Mouse (Mus musculus): Measurements from ENCODE around the gene Trim46.

Gene Trim46

GRCm38 (mm10) chr3:89232614-89233013, 13.5 kb downstream of the Trim46 start:
- DNase-seq (ENCODE audit: low read depth, low spot score), result no peak
- Histone ChIP-seq H3K36me3 (ENCODE audit: control insufficient read depth, insufficient read depth, low read length, poor library complexity, severe bottlenecking) (no peaks in the 10 kb centered on the region; the same call in 1 of the 2 replicates), H3K27me3 (ENCODE audit: control insufficient read depth, insufficient read depth, low read length, poor library complexity, severe bottlenecking) (no peaks in the 10 kb centered on the region)

DNA sequence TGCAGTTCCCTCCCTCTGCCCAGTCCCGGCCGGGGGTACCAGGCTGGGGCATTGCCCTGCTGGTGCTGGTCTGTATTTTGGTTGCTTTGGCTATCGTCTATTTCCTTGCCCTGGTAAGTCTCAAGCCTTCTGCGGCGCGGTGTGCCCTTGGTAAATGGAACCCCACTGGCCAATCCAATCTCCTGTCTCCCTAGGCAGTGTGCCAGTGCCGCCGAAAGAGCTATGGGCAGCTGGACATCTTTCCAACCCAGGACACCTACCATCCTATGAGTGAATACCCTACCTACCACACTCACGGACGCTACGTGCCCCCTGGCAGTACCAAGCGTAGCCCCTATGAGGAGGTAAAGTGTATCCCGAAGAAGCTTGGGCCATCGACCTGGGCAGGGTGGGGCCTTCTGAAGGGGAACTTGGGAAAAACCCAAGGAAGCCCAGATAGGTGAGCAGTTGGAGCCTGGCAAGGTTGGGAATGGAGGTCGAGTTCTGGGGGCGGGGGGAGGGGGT, 14.3 kb downstream of the Trim46 start:
- no peak for DNase-seq (ENCODE audit: low read depth, low spot score)
- no peaks in the 10 kb centered on the region; the same call in 1 of the 2 replicates for H3K36me3 ChIP-seq (ENCODE audit: control insufficient read depth, insufficient read depth, low read length, poor library complexity, severe bottlenecking)
- no peaks in the 10 kb centered on the region for H3K27me3 ChIP-seq (ENCODE audit: control insufficient read depth, insufficient read depth, low read length, poor library complexity, severe bottlenecking)

DNA sequence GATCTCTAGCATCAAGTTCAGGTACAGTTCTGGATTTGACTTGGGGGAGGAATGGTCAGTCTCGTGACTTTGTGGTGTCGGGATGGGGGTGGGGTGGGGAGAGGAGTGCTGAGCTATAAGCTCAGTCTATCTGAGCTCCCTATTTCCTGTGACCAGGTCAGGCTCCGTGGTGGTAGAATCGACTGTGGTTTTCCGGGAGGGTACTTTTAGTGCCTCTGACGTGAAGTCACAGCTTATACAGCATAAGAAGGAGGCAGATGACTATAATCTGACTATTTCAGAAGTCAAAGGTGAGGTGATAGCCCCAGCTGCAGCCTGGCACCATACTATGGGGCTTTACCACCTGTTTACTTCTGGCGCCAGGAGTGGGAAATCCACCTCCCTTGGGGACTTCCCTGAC, 14.8 kb downstream of the Trim46 start:
- Histone ChIP-seq H3K27me3 (ENCODE audit: control insufficient read depth, insufficient read depth, low read length, poor library complexity, severe bottlenecking) (no peaks in the 10 kb centered on the region), H3K36me3 (ENCODE audit: control insufficient read depth, insufficient read depth, low read length, poor library complexity, severe bottlenecking) (no peaks in the 10 kb centered on the region; the same call in 1 of the 2 replicates)
- peak; percentile 65 for DNase-seq (ENCODE audit: low read depth, low spot score)

GRCm38 (mm10) chr3:89230561-89230960, 15.5 kb downstream of the Trim46 start:
- H3K27me3 ChIP-seq (ENCODE audit: control insufficient read depth, insufficient read depth, low read length, poor library complexity, severe bottlenecking), result no peaks in the 10 kb centered on the region
- H3K36me3 ChIP-seq (ENCODE audit: control insufficient read depth, insufficient read depth, low read length, poor library complexity, severe bottlenecking), result no peaks in the 10 kb centered on the region
- no peak for DNase-seq (ENCODE audit: low read depth, low spot score)

GRCm38 (mm10) chr3:89229276-89229675, 16.8 kb downstream of the Trim46 start:
- Histone ChIP-seq H3K36me3 (ENCODE audit: control insufficient read depth, insufficient read depth, low read length, poor library complexity, severe bottlenecking) (no peaks in the 10 kb centered on the region), H3K27me3 (ENCODE audit: control insufficient read depth, insufficient read depth, low read length, poor library complexity, severe bottlenecking) (no peaks in the 10 kb centered on the region)
- no peak for DNase-seq (ENCODE audit: low read depth, low spot score)

DNA sequence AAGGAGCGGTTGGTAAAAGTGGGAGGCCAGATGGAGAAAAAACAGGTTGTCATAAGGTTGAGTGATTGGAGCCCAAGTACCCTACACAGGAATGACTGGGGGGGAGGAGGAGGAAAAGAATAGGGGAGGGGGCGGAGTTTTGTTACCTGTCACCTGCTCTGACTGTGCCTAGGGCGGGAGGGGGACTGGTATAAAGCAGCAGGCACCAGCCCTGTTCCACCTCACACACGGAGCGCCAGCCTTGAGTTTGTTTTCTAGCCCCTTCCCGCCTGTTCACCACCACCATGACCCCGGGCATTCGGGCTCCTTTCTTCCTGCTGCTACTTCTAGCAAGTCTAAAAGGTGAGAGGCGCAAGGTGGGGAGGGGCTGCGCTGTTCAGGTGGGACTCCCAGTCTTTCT, 17.3 kb downstream of the Trim46 start, which contains the start of gene Muc1:
TSS of gene Muc1 (plus strand) at position 222 of the 400 bp plus-strand sequence.
- Histone ChIP-seq H3K27me3 (ENCODE audit: control insufficient read depth, insufficient read depth, low read length, poor library complexity, severe bottlenecking) (no peaks in the 10 kb centered on the region), H3K36me3 (ENCODE audit: control insufficient read depth, insufficient read depth, low read length, poor library complexity, severe bottlenecking) (no peaks in the 10 kb centered on the region)
- no peak for DNase-seq (ENCODE audit: low read depth, low spot score)

GRCm38 (mm10) chr3:89228180-89228549, 17.9 kb downstream of the Trim46 start:
- Histone ChIP-seq H3K36me3 (ENCODE audit: control insufficient read depth, insufficient read depth, low read length, poor library complexity, severe bottlenecking) (no peaks in the 10 kb centered on the region), H3K27me3 (ENCODE audit: control insufficient read depth, insufficient read depth, low read length, poor library complexity, severe bottlenecking) (no peaks in the 10 kb centered on the region)
- peak; percentile 91 for DNase-seq (ENCODE audit: low read depth, low spot score)

DNA sequence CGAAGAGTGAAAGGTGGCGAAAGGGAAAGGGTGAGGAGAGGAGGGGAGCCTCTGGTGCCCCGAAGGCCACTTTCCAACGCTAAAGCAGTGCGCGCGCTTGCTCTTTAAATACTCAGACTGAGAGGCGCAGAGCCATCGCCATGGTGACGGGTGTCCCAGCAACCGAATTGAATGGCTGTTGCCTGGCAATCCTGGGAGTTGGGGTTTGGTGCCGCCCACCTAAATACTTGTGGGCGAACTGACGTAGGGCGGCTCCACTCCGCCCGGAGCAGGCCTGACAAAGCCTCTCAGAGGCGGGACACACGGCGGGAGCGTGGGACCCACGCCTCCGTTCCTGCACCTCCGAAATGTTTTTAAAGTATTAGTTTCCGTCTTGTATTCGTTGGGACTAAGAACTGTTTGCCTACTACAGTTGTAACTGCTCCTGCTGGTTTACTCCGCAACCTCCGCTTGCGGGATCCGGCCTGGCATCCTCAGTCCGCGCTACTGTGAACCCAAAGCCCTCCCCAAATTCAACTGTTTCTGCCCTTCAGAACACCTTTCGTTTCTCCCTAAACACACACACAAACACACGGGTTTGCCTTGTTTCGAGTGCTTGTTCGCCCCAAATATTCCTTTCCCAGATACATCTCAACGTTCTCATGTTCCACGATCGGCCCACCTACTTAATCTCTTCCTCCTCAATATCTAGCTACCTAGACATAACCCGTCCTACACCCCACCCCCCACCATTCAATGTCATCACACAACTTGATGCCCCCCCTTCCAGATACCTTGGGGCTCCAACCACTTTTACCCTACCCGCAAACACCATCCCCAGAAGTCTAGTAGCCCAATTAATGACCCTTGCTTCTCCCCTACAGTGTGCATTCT, 18.6 kb downstream of the Trim46 start:
- Histone ChIP-seq H3K27me3 (ENCODE audit: control insufficient read depth, insufficient read depth, low read length, poor library complexity, severe bottlenecking) (no peaks in the 10 kb centered on the region), H3K36me3 (ENCODE audit: control insufficient read depth, insufficient read depth, low read length, poor library complexity, severe bottlenecking) (no peaks in the 10 kb centered on the region)
- DNase-seq (ENCODE audit: low read depth, low spot score), result peak; percentile 67

DNA sequence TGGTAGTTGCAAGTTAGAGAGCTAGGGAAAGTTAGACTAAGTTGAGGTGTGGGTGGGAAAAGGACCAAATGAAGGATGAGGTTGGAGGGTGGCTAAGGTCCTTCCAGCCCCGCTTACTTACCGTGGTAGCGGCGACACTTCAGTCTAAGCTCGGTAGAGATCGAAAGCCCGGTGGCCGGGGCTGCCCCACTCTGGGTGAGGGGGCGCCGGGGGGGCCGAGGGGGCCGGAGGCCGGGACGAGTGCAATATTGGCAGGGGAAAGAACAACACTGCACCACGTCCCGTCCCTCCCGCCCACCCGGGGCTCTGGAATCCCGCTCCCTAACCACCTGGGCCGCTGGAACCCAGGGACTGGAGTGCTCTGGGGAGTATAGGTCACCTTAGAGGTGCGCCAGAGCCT, 19.2 kb downstream of the Trim46 start, which contains the start of gene Mtx1:
TSS of gene Mtx1 (minus strand) at position 189 of the 400 bp plus-strand sequence.
- H3K36me3 ChIP-seq (ENCODE audit: control insufficient read depth, insufficient read depth, low read length, poor library complexity, severe bottlenecking), result no peaks in the 10 kb centered on the region
- H3K27me3 ChIP-seq (ENCODE audit: control insufficient read depth, insufficient read depth, low read length, poor library complexity, severe bottlenecking), result no peaks in the 10 kb centered on the region
- no peak for DNase-seq (ENCODE audit: low read depth, low spot score)

- no peak for DNase-seq (ENCODE audit: low read depth, low spot score)
- H3K27me3 ChIP-seq (ENCODE audit: control insufficient read depth, insufficient read depth, low read length, poor library complexity, severe bottlenecking), result no peaks in the 10 kb centered on the region
- H3K36me3 ChIP-seq (ENCODE audit: control insufficient read depth, insufficient read depth, low read length, poor library complexity, severe bottlenecking), result no peaks in the 10 kb centered on the region
Observed at GRCm38 (mm10) chr3:89226361-89226760, 19.7 kb downstream of the Trim46 start.

- H3K36me3 ChIP-seq (ENCODE audit: control insufficient read depth, insufficient read depth, low read length, poor library complexity, severe bottlenecking), result no peaks in the 10 kb centered on the region
- H3K27me3 ChIP-seq (ENCODE audit: control insufficient read depth, insufficient read depth, low read length, poor library complexity, severe bottlenecking), result no peaks in the 10 kb centered on the region
- DNase-seq (ENCODE audit: low read depth, low spot score), result no peak
Observed at GRCm38 (mm10) chr3:89225918-89226317, 20.2 kb downstream of the Trim46 start.

- Histone ChIP-seq H3K27me3 (ENCODE audit: control insufficient read depth, insufficient read depth, low read length, poor library complexity, severe bottlenecking) (no peaks in the 10 kb centered on the region), H3K36me3 (ENCODE audit: control insufficient read depth, insufficient read depth, low read length, poor library complexity, severe bottlenecking) (no peaks in the 10 kb centered on the region)
- DNase-seq (ENCODE audit: low read depth, low spot score), result no peak
Observed at GRCm38 (mm10) chr3:89225321-89225815, 20.7 kb downstream of the Trim46 start.

DNA sequence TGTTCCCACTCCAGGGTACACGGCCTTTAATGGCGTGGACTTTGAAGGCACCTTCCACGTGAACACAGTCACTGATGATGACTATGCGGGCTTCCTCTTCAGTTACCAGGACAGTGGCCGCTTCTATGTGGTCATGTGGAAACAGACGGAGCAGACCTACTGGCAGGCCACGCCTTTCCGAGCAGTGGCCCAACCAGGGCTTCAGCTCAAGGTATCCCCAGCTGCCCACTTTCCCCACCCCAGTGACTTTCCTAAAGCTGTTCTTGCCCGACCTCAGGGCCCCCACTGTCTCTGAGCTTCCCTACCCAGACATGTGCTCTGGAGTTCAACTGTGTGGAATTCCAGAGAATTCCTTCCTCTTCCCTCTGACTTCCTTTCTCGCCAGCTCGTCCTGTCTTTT, 21.3 kb downstream of the Trim46 start:
- no peaks in the 10 kb centered on the region for H3K27me3 ChIP-seq (ENCODE audit: control insufficient read depth, insufficient read depth, low read length, poor library complexity, severe bottlenecking)
- H3K36me3 ChIP-seq (ENCODE audit: control insufficient read depth, insufficient read depth, low read length, poor library complexity, severe bottlenecking), result no peaks in the 10 kb centered on the region
- DNase-seq (ENCODE audit: low read depth, low spot score), result no peak

DNA sequence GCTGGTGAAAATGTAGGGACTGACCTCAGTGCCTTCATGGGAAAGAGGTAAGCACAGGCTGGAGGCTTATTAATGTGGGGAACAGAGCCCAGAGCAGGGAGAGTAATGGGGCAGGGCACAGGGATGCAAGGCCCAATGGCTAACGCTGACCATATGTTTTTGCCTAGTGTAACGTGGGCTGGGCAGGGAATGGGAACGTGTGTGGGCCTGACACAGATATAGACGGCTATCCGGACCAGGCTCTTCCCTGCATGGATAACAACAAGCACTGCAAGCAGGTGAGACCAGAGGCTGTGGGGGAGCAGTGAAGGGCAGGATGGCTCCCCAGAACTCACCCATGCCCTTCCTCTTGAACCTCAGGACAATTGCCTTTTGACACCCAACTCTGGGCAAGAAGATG, 24.9 kb downstream of the Trim46 start:
- no peak for DNase-seq (ENCODE audit: low read depth, low spot score)
- H3K27me3 ChIP-seq (ENCODE audit: control insufficient read depth, insufficient read depth, low read length, poor library complexity, severe bottlenecking), result no peaks in the 10 kb centered on the region
- no peaks in the 10 kb centered on the region for H3K36me3 ChIP-seq (ENCODE audit: control insufficient read depth, insufficient read depth, low read length, poor library complexity, severe bottlenecking)

GRCm38 (mm10) chr3:89219546-89219945, 26.6 kb downstream of the Trim46 start:
- no peaks in the 10 kb centered on the region for H3K27me3 ChIP-seq (ENCODE audit: control insufficient read depth, insufficient read depth, low read length, poor library complexity, severe bottlenecking)
- no peaks in the 10 kb centered on the region for H3K36me3 ChIP-seq (ENCODE audit: control insufficient read depth, insufficient read depth, low read length, poor library complexity, severe bottlenecking)
- DNase-seq (ENCODE audit: low read depth, low spot score), result no peak

Data from splenic B cell, adult 2 months (primary cell).